Mouse (Mus musculus) cerebellum, adult 2 months (tissue): ENCODE measurements around the gene Gpd1l. TPM values are rescaled to one million over a fixed set of nuclear protein-coding genes. Genes with fewer than 3 reads are reported as not detected.
"Not testable (repeated sequence)": the region's sequence is repeated elsewhere in the genome, so short reads cannot be mapped to it uniquely, and the experiment has no call there.

Experiments
- DNase-seq, 2 experiments: peaks; one replicate each; pipeline ENCODE4 v3.0.0; 2021
- H3K27ac ChIP-seq: fragments of 200-500 bp; 2 replicates; pipeline ENCODE4 v1.5.1; 2012; ENCODE audit warnings: low read length, control low read depth, inconsistent platforms; ENCODE audit not compliant: insufficient read depth
- H3K27me3 ChIP-seq: fragments of 200-500 bp; 2 replicates; pipeline ENCODE4 v1.6.1; 2012; ENCODE audit warnings: inconsistent platforms, mild to moderate bottlenecking, low read length, moderate library complexity; ENCODE audit not compliant: control insufficient read depth, insufficient read depth
- H3K4me1 ChIP-seq: fragments of 200-500 bp; 2 replicates; pipeline ENCODE4 v1.6.1; 2011; ENCODE audit warnings: low read length; ENCODE audit not compliant: control insufficient read depth, insufficient read depth
- H3K4me3 ChIP-seq: fragments of 200-500 bp; replicated peaks from 2 replicates; pipeline ENCODE3; 2011; ENCODE audit warnings: mild to moderate bottlenecking, low read depth, low read length, control low read depth; ENCODE audit not compliant: insufficient read depth
- CTCF ChIP-seq: fragments of 200-500 bp; IDR thresholded peaks from 2 replicates; pipeline ENCODE4 v1.5.1; 2011; ENCODE audit warnings: low read depth, mild to moderate bottlenecking, control low read depth, low read length, moderate library complexity, borderline replicate concordance; ENCODE audit not compliant: insufficient read depth
- POLR2A ChIP-seq: fragments of 200-500 bp; IDR thresholded peaks from 2 replicates; pipeline ENCODE4 v1.6.1; 2011; ENCODE audit warnings: low read length, control low read depth, borderline replicate concordance; ENCODE audit not compliant: insufficient read depth
- WGBS: fragments of 180-500 bp; shearing (Covaris S2); methylation state at CpG from one replicate; pipeline ENCODE4 v1.1.7; 2018; 5-methylcytosine and 5-hydroxymethylcytosine counted together
- polyA plus RNA-seq: library from polyadenylated mRNA; depleted of rRNA; stranded (reverse); fragments of >200 nt; gene quantifications from 2 replicates; pipeline ENCODE4 v1.2.3, GENCODE M21; 2012; rRNA removed

Gpd1l gene
- polyA plus RNA-seq: 46.2 and 46.8 TPM in 2 replicates

GRCm38 (mm10) chr9:114933723-114934171 is at the start of gene Gpd1l:
TSS of gene Gpd1l (minus strand) at chr9:114933987.
- peaks cover 3% of the 10 kb centered on the region; the same call in 1 of the 2 replicates for H3K4me1 ChIP-seq
- under 1% methylated on average over 30 of the region's 30 CpGs for WGBS
- DNase-seq: peak; percentile 96 to 97
- H3K4me3 ChIP-seq: peak within 1 kb of the TSS; percentile 60
- H3K27me3 ChIP-seq: no peaks in the 10 kb centered on the region
- no peak for TF ChIP-seq CTCF
- TF ChIP-seq POLR2A: peak; percentile 70; the same call in 1 of the 2 replicates
- peak within 1 kb of the TSS; percentile 2; the same call in 1 of the 2 replicates for H3K27ac ChIP-seq

DNA sequence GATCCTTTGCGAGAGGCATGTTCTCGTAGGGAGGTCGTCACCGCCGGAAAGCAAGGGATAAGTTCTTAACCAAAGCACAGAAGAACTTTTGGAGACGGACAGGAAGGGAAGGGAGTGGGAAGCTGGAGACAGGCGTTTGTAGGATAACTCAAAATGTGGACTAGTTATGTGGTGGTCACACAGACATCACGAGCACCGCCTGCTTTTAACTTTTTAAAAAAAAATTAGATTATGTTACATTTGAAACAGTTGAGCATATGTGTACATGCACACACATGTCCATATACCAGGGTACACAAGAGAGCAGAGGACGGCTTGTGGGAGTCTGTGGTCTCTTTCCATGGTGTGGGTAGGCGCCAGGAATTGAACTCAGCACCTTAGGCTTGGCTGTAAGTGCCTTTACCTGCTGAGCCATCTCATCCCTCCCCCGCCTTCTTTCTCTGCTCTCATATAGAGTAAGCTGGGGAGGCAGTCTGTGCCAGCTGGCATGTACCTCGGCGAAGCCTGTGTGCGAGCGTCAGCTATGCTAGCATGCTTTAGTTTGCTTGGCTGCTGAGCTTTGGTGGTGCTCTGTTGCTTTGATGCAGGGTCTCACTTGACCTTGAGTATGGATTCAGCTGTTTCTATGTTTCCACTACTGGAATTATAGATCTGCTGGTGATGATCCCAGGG is 49.0 kb upstream of the Gpd1l start, which contains the start of gene Rps27rt:
Gene Rps27rt, minus strand, starts transcription at position 51 of the 672 bp plus-strand sequence.
- TF ChIP-seq CTCF (no peak), POLR2A (no peak)
- Histone ChIP-seq H3K27me3 (no peaks in the 10 kb centered on the region), H3K4me3 (no peak within 1 kb of the TSS), H3K27ac (no peak within 1 kb of the TSS), H3K4me1 (peaks cover 2% of the 10 kb centered on the region)
- WGBS: 77% methylated on average over 16 of the region's 16 CpGs
- DNase-seq: no peak

- Histone ChIP-seq H3K27ac (no peak overlapping the region), H3K27me3 (no peaks in the 10 kb centered on the region), H3K4me3 (no peak overlapping the region), H3K4me1 (no peaks in the 10 kb centered on the region)
- WGBS: 76% methylated on average over 6 of the region's 6 CpGs
- TF ChIP-seq CTCF: no peak
- no peak for TF ChIP-seq POLR2A
- DNase-seq: no peak
Observed at GRCm38 (mm10) chr9:114979969-114980368, 46.2 kb upstream of the Gpd1l start.

DNA sequence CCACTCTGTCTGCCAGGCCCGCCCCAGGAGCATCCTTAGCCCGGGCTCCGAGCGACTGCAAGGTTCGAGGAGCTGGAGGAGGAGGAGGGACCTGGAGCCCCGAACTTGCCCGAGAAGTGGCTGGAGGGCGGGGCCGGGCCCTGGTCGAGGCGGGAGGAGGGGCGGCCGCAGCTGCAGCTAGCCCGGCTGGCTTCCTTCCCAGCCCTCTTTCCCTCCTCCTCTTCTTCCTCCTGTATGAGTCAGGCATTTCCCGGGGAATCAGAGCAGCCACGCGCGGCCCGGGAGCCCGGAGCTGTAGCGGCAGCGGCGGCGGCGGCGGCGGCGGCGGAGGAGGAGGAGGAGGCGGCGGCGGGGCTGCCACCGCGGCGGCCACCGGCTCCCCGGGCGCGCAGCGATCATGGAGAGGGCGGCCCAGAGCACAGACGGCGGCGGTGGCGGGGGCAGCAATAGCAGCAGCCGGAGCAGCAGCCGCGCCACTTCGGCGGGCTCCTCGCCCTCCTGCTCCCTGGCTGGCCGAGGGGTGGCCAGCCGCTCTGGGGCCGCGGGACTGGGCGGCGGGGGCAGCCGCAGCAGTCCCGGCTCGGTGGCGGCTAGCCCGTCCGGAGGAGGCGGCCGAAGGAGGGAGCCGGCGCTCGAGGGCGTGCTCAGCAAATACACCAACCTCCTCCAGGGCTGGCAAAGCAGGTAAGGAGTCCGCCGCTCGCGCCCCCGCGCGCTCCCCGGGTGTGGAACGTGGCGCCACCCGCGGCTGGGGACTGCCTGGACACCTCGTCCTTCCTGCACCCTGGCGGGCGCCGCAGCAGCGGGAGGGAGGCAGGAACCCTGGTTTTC is 44.7 kb upstream of the Gpd1l start, which contains the start of gene Osbpl10:
Gene Osbpl10, plus strand, starts transcription at position 289 of the 831 bp plus-strand sequence.
- Histone ChIP-seq H3K27ac (0 out of 2 replicates have a peak within 1 kb of the TSS, but pooled peaks have one; percentile 53), H3K4me3 (peak within 1 kb of the TSS; percentile 55), H3K4me1 (no peaks in the 10 kb centered on the region), H3K27me3 (no peaks in the 10 kb centered on the region)
- TF ChIP-seq CTCF (no peak), POLR2A (no peak)
- under 1% methylated on average over 81 of the region's 86 CpGs for WGBS
- peak; percentile 79 to 80 for DNase-seq

- no peak for TF ChIP-seq CTCF
- no peak for TF ChIP-seq POLR2A
- 0 out of 2 replicates have a peak overlapping the region, but pooled peaks have one; percentile 4 for H3K27ac ChIP-seq
- WGBS: 12% methylated on average over 31 of the region's 31 CpGs
- peak overlapping the region; percentile 55 for H3K4me3 ChIP-seq
- H3K4me1 ChIP-seq: no peaks in the 10 kb centered on the region
- H3K27me3 ChIP-seq: no peaks in the 10 kb centered on the region
- DNase-seq: peak; percentile 67 to 70
Observed at GRCm38 (mm10) chr9:114977461-114978280, 43.9 kb upstream of the Gpd1l start.

DNA sequence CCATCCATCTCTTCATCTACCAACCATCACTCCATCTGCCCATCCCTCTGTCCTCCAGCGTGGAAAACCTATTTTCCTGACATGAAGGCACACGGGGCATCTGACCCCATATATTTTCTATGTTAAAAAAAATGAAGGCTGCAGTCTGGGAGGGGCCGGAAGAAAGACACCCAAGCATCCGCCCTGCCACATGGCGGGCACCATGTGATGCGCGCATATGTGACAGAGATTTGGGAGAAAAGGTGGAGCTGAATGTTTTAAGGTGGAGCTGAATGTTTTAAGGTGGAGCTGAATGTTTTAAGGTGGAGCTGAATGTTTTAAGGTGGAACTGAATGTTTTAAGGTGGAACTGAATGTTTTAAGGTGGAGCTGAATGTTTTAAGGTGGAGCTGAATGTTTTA is 32.5 kb upstream of the Gpd1l start:
- not testable (repeated sequence) for DNase-seq, H3K4me1 ChIP-seq, H3K4me3 ChIP-seq, H3K27ac ChIP-seq, H3K27me3 ChIP-seq
- 45% methylated on average over 7 of the region's 7 CpGs for WGBS

DNA sequence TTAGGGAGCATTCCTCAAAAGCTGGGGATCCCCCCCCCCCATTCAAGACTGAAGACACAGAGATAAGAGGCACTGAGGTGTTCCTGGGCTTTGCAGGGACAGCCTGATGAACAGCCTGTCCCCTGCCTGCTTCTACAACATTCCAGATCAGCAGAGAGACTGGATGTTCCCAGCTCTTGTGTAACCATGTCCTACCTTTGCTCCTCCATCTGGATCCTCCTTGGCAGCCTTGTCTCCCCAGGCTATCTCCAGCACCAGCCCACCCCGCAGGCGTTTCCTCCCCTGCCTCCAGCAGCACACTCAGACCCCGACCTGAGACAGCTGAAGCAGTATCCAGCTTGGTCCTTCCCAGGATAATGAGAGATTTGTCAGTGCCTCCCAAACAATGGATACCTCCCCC is 30.3 kb upstream of the Gpd1l start:
- WGBS: 35% methylated on average over 3 of the region's 3 CpGs
- DNase-seq: no peak
- H3K27me3 ChIP-seq: no peaks in the 10 kb centered on the region
- H3K4me3 ChIP-seq: no peak overlapping the region
- TF ChIP-seq POLR2A: no peak
- TF ChIP-seq CTCF: no peak
- no peaks in the 10 kb centered on the region for H3K4me1 ChIP-seq
- H3K27ac ChIP-seq: no peak overlapping the region
